Mouse (Mus musculus) cerebellum, adult 2 months (tissue): ENCODE measurements around the gene Ncln. TPM values are rescaled to one million over a fixed set of nuclear protein-coding genes. Genes with fewer than 3 reads are reported as not detected.

Experiments
- DNase-seq, 2 experiments: peaks; one replicate each; pipeline ENCODE4 v3.0.0; 2021
- H3K27ac ChIP-seq: fragments of 200-500 bp; 2 replicates; pipeline ENCODE4 v1.5.1; 2012; ENCODE audit warnings: low read length, control low read depth, inconsistent platforms; ENCODE audit not compliant: insufficient read depth
- H3K27me3 ChIP-seq: fragments of 200-500 bp; 2 replicates; pipeline ENCODE4 v1.6.1; 2012; ENCODE audit warnings: inconsistent platforms, mild to moderate bottlenecking, low read length, moderate library complexity; ENCODE audit not compliant: control insufficient read depth, insufficient read depth
- H3K4me1 ChIP-seq: fragments of 200-500 bp; 2 replicates; pipeline ENCODE4 v1.6.1; 2011; ENCODE audit warnings: low read length; ENCODE audit not compliant: control insufficient read depth, insufficient read depth
- H3K4me3 ChIP-seq: fragments of 200-500 bp; replicated peaks from 2 replicates; pipeline ENCODE3; 2011; ENCODE audit warnings: mild to moderate bottlenecking, low read depth, low read length, control low read depth; ENCODE audit not compliant: insufficient read depth
- CTCF ChIP-seq: fragments of 200-500 bp; IDR thresholded peaks from 2 replicates; pipeline ENCODE4 v1.5.1; 2011; ENCODE audit warnings: low read depth, mild to moderate bottlenecking, control low read depth, low read length, moderate library complexity, borderline replicate concordance; ENCODE audit not compliant: insufficient read depth
- POLR2A ChIP-seq: fragments of 200-500 bp; IDR thresholded peaks from 2 replicates; pipeline ENCODE4 v1.6.1; 2011; ENCODE audit warnings: low read length, control low read depth, borderline replicate concordance; ENCODE audit not compliant: insufficient read depth
- WGBS: fragments of 180-500 bp; shearing (Covaris S2); methylation state at CpG from one replicate; pipeline ENCODE4 v1.1.7; 2018; 5-methylcytosine and 5-hydroxymethylcytosine counted together
- polyA plus RNA-seq: library from polyadenylated mRNA; depleted of rRNA; stranded (reverse); fragments of >200 nt; gene quantifications from 2 replicates; pipeline ENCODE4 v1.2.3, GENCODE M21; 2012; rRNA removed

Ncln gene
- 112 and 116 TPM in 2 replicates for polyA plus RNA-seq

GRCm38 (mm10) chr10:81496264-81496901, at the start of gene Ncln:
Gene Ncln (minus strand): TSS chr10:81496392.
- Histone ChIP-seq H3K4me3 (peak within 1 kb of the TSS; percentile 77), H3K27ac (peak within 1 kb of the TSS; percentile 31; the same call in 1 of the 2 replicates), H3K27me3 (no peaks in the 10 kb centered on the region), H3K4me1 (peaks cover 10% of the 10 kb centered on the region)
- TF ChIP-seq POLR2A (peak; percentile 74), CTCF (no peak)
- under 1% methylated on average over 45 of the region's 45 CpGs for WGBS
- DNase-seq, result peak; percentile 98 to 99

GRCm38 (mm10) chr10:81545161-81545747, 49.1 kb upstream of the Ncln start, which contains the start of gene Gna11:
Gene Gna11 (minus strand): TSS chr10:81545190.
- no peaks in the 10 kb centered on the region for H3K27me3 ChIP-seq
- under 1% methylated on average over 59 of the region's 59 CpGs for WGBS
- no peak for TF ChIP-seq CTCF
- TF ChIP-seq POLR2A, result peak; percentile 87; the same call in 1 of the 2 replicates
- H3K4me1 ChIP-seq, result peaks cover 37% of the 10 kb centered on the region
- peak within 1 kb of the TSS; percentile 90 for H3K27ac ChIP-seq
- peak; percentile 100 for DNase-seq
- H3K4me3 ChIP-seq, result peak within 1 kb of the TSS; percentile 79

- no peak for TF ChIP-seq CTCF
- TF ChIP-seq POLR2A, result no peak
- DNase-seq, result no peak
- under 1% methylated on average over 93 of the region's 93 CpGs for WGBS
- Histone ChIP-seq H3K27ac (peak overlapping the region; percentile 76), H3K4me3 (peak overlapping the region; percentile 79), H3K27me3 (no peaks in the 10 kb centered on the region), H3K4me1 (peaks cover 42% of the 10 kb centered on the region)
These were observed 48.3 kb upstream of the Ncln start for GRCm38 (mm10) chr10:81544296-81545160.

- no peak for DNase-seq
- H3K4me1 ChIP-seq, result peaks cover 45% of the 10 kb centered on the region
- WGBS, result 42% methylated on average over 1 of the region's 1 CpGs
- no peak overlapping the region for H3K27ac ChIP-seq
- TF ChIP-seq CTCF (no peak), POLR2A (no peak)
- H3K4me3 ChIP-seq, result peak overlapping the region; percentile 79
- no peaks in the 10 kb centered on the region for H3K27me3 ChIP-seq
These were observed 47.4 kb upstream of the Ncln start for GRCm38 (mm10) chr10:81543633-81544032.

GRCm38 (mm10) chr10:81542727-81543460, 46.7 kb upstream of the Ncln start:
- peak overlapping the region; percentile 24 for H3K4me3 ChIP-seq
- no peaks in the 10 kb centered on the region for H3K27me3 ChIP-seq
- TF ChIP-seq POLR2A (no peak), CTCF (no peak)
- H3K4me1 ChIP-seq, result peaks cover 49% of the 10 kb centered on the region
- WGBS, result 62% methylated on average over 7 of the region's 7 CpGs
- H3K27ac ChIP-seq, result no peak overlapping the region
- no peak for DNase-seq

GRCm38 (mm10) chr10:81541803-81542202, 45.6 kb upstream of the Ncln start:
- no peak for DNase-seq
- H3K4me1 ChIP-seq, result peaks cover 52% of the 10 kb centered on the region
- TF ChIP-seq CTCF (no peak), POLR2A (no peak)
- no peaks in the 10 kb centered on the region for H3K27me3 ChIP-seq
- H3K4me3 ChIP-seq, result no peak overlapping the region
- 48% methylated on average over 10 of the region's 10 CpGs for WGBS
- H3K27ac ChIP-seq, result 0 out of 2 replicates have a peak overlapping the region, but pooled peaks have one; percentile 36

GRCm38 (mm10) chr10:81541363-81541762, 45.2 kb upstream of the Ncln start:
- Histone ChIP-seq H3K27me3 (no peaks in the 10 kb centered on the region), H3K4me3 (no peak overlapping the region), H3K4me1 (peaks cover 52% of the 10 kb centered on the region), H3K27ac (0 out of 2 replicates have a peak overlapping the region, but pooled peaks have one; percentile 36)
- no peak for TF ChIP-seq POLR2A
- no peak for TF ChIP-seq CTCF
- no peak for DNase-seq
- WGBS, result 41% methylated on average over 5 of the region's 5 CpGs
